Mouse (Mus musculus): ENCODE results near the gene Atp2a3.

The Atp2a3 gene

DNA sequence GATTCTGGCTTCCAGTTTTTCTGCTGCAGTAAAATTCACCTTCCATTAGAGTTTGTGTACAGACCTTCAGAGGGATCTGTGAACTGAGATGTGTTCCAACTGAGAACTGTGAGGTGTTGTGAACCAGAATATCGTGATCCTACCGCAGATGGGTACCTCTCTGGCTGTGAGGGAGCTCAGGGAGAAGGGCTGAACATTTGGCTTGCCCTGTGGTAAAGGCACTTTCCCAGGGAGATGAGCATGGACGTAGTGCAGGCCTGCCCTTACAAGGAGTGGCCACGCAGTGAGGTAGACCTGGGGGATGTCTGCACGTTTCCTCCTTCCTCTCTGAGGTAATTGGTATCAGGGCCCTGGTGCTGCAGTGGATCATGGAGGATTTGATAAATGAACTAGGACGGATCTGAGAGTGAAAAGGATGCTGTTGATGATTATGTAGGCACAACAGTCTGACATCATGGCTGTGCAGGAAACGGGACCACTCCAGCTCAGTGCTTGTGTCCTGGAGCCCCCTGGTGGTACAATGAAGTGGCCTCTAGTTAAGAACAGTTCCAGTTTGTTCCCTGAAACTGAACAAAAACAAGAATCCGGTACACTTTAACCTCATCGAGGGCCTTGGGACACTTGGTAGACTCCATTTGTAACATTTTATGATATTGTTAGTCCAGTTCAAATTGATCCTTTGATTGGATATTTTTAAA lies 78.3 kb downstream of the Atp2a3 start:
- DNase-seq = no peak
